Mouse (Mus musculus) embryonic facial prominence, embryonic 14.5 days (tissue): ENCODE measurements at regions not wholly inside any gene's neighbourhood (a gene's known extent, or its start where the extent isn't known, plus 50 kb on each side); places are given as distances from the start of the nearest gene placed in this dataset.
A peak's percentile ranks its signal among the peaks of the same experiment; 100 is the strongest.

ENCODE experiments used
- ATAC-seq: fragments of 200-750 bp; cut with Nextera tagmentation; 2 replicates; pipeline ENCODE4 v1.8.0; 2017; ENCODE audit warnings: low read depth, moderate number of reproducible peaks, moderate TSS enrichment
- DNase-seq: peaks from one replicate; pipeline ENCODE4 v3.0.0-alpha.2; 2015; ENCODE audit warnings: low spot score
- H3K27ac ChIP-seq: fragments of 300-500 bp; sonication (generic); replicated peaks from 2 replicates; pipeline ENCODE4 v1.5.1; 2014; ENCODE audit warnings: low read depth, mild to moderate bottlenecking, low read length, moderate library complexity
- H3K27me3 ChIP-seq: fragments of 300-500 bp; sonication (generic); replicated peaks from 2 replicates; pipeline ENCODE4 v1.6.1; 2014; ENCODE audit warnings: low read length; ENCODE audit not compliant: control insufficient read depth, insufficient read depth
- H3K36me3 ChIP-seq: fragments of 300-500 bp; sonication (generic); 2 replicates; pipeline ENCODE4 v1.6.1; 2014; ENCODE audit warnings: low read length, mixed read lengths; ENCODE audit not compliant: control insufficient read depth, insufficient read depth
- H3K4me1 ChIP-seq: fragments of 300-500 bp; sonication (generic); 2 replicates; pipeline ENCODE4 v1.6.1; 2014; ENCODE audit warnings: antibody characterized with exemption, low read length; ENCODE audit not compliant: control insufficient read depth, insufficient read depth
- H3K4me2 ChIP-seq: fragments of 300-500 bp; sonication (generic); 2 replicates; pipeline ENCODE4 v1.6.1; 2014; ENCODE audit warnings: low read depth, mild to moderate bottlenecking, low read length, moderate library complexity, mixed read lengths
- H3K4me3 ChIP-seq: fragments of 300-500 bp; sonication (generic); 2 replicates; pipeline ENCODE4 v1.5.1; 2014; ENCODE audit warnings: low read depth, mild to moderate bottlenecking, low read length
- H3K9ac ChIP-seq: fragments of 300-500 bp; sonication (generic); 2 replicates; pipeline ENCODE4 v1.6.1; 2014; ENCODE audit warnings: low read depth, mild to moderate bottlenecking, low read length, moderate library complexity, mixed read lengths
- H3K9me3 ChIP-seq: fragments of 300-500 bp; sonication (generic); 2 replicates; pipeline ENCODE4 v1.6.1; 2016; ENCODE audit warnings: low read length; ENCODE audit not compliant: control insufficient read depth
- whole genome bisulfite sequencing: fragments of 180-500 bp; shearing (Covaris S2); extraction: QIAGEN DNeasy Blood & Tissue Kit; methylation state at CpG from one replicate; pipeline ENCODE4 v1.1.7; 2014; 5-methylcytosine and 5-hydroxymethylcytosine counted together

DNA sequence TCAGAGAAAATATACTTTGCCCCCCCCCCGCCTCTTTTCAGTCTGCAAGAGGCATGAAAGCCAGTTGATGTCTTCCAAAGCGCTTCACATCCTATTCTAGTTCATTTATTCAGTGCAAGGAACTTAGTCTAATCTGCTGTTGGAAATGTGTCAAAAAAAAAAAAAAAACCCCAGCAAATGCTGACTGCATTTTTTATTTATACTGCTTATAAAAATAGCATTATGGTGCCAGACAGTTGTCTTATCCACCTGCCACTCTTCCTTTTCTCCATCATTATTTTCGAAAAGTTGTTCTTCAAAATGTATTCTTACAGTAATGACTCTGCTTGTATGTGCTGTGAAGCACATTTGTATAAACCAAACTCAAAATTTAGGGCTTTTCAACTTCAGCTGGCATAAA lies 917.3 kb downstream of the Brinp3 start:
- Histone ChIP-seq H3K27me3 (no peaks in the 10 kb centered on the region), H3K9ac (no peak overlapping the region), H3K4me2 (no peak overlapping the region), H3K4me1 (no peaks in the 10 kb centered on the region), H3K9me3 (no peaks in the 10 kb centered on the region; the same call in 1 of the 2 replicates), H3K27ac (no peak overlapping the region), H3K36me3 (no peaks in the 10 kb centered on the region), H3K4me3 (no peak overlapping the region)
- WGBS, result 75% methylated on average over 3 of the region's 3 CpGs
- DNase-seq, result no peak
- ATAC-seq, result no peak

DNA sequence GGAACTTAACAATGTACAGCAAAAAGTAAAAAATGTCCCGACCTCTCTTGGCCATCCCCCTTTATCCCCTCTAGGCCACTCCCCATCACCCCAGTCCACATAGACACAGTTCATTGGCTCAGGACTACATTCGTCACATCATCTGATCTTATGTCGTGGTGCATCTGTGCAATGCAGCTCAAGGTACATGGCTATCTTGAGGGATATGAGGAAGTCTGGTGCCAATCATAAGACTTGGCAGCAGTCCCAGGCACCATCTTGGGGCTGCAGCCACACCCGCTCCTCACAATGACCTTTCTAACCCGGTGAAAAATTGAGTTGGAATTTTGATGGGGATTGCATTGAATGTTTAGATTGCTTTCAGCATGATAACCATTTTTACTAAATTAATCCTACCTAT lies 945.8 kb downstream of the Brinp3 start:
- no peak for ATAC-seq
- no peak for DNase-seq
- Histone ChIP-seq H3K27ac (no peak overlapping the region), H3K36me3 (no peaks in the 10 kb centered on the region), H3K4me2 (no peak overlapping the region), H3K4me3 (no peak overlapping the region), H3K4me1 (no peaks in the 10 kb centered on the region), H3K9ac (no peak overlapping the region), H3K27me3 (no peaks in the 10 kb centered on the region), H3K9me3 (no peaks in the 10 kb centered on the region)
- WGBS, result 88% methylated on average over 5 of the region's 5 CpGs

DNA sequence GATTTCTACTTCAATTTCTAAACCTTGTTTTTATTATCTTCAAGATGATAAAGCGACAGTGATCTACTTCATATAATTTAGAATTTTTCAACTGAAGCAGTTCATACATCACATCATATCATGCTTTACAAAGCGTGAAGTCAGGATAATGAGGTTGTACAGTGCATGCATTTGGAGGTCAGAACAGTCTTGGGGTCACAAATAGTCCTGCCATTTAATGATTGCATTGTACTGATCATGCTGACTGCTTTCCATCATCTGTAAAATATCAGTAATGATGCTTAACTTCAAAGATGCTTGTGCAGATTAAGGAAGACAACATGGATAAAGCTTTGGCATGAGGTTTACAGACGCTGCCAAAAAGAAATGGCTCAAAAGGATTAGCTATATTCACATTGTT lies 952.0 kb downstream of the Brinp3 start:
- no peak for ATAC-seq
- H3K4me2 ChIP-seq, result no peak overlapping the region
- H3K4me1 ChIP-seq, result no peaks in the 10 kb centered on the region
- no peak overlapping the region for H3K9ac ChIP-seq
- peak; percentile 11 for DNase-seq
- H3K36me3 ChIP-seq, result no peaks in the 10 kb centered on the region
- no peaks in the 10 kb centered on the region for H3K9me3 ChIP-seq
- H3K27ac ChIP-seq, result no peak overlapping the region
- whole genome bisulfite sequencing, result 69% methylated on average over 3 of the region's 3 CpGs
- H3K4me3 ChIP-seq, result no peak overlapping the region
- no peaks in the 10 kb centered on the region for H3K27me3 ChIP-seq
